Mouse (Mus musculus): Measurements from ENCODE around the gene Stambp.
A peak's percentile ranks its signal among the peaks of the same experiment; 100 is the strongest.
"Not testable (repeated sequence)": the region's sequence is repeated elsewhere in the genome, so short reads cannot be mapped to it uniquely, and the experiment has no call there.

Gene Stambp

GRCm38 (mm10) chr6:83572671-83573070 is at the start of gene Stambp:
Gene Stambp (minus strand): TSS chr6:83572729.
- no peak for DNase-seq (ENCODE audit: low read depth)

DNA sequence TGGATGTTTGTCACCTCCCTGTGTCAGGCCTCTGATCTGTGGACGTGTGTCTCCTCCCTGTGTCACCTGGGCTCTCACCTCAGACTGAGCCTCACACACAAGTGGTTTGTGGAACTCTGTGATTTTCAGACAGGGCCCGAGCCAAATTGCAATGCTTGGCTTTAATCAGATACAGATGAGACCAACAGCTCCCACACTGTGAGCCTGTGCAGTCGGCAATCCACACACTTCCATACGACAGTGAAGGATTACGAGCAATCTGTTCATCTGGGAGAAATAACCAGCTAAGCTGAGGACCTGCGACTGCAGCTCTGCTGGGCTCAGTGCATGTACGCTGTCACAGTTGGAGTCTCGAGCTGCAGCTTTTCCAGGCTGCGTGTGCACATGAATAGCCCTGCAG is 47.4 kb upstream of the Stambp start:
- no peak for DNase-seq (ENCODE audit: low read depth)

DNA sequence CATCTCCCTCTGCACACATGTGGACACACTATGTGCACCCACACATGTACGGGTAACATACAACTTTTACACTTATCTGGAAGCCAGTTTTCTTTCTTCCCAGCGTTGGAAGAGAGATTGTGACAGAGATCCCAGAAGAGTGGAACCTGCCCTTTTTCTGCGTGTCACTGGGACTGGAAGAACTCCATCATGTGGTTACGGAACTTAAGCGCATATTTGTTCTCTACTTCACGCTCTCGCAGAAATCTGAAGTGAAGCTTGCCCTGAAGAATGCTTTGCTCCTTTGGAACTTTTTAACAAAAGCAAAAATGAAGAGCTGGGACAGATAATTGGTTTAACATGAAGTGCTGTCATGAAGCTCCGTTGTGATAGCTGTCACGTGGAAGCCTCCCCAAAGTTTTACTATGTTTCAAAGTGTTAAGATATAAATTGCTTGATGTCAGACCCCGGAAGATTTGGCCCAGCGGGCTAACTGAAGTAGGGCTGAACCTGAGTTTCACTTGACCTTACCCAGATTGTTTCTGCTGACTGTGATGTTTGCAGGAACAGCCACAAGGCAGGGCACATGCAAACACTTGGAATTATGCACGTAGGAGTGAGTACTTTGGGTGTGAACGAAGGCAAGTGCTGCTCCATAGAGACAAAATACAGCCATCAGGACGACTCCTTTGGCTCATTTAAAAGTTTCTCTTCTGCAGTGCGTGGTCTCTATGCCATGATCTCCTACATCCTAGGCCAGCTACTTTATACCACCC is 45.2 kb upstream of the Stambp start:
- DNase-seq (ENCODE audit: low read depth) = no peak

GRCm38 (mm10) chr6:83616512-83616911 is 44.0 kb upstream of the Stambp start:
- DNase-seq (ENCODE audit: low read depth) = peak; percentile 27

DNA sequence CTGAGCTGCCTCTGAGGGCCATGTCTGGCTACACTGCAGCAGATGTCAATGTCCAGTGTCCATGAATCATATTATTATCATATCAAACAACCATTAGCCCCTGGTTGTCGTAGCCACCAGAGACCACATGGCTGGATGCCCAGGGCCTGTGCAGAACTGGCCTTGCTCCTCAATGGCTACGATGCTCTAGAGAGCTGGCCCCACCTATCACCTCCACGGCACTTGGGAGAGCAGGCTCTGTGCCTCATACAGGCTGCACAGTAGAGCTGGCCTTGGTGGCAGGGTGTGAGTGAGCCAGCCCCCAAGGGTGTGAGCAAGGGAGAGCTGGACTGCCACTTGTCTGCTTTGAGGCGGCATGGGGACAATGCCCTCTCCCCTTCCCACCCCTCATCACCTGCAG is 41.9 kb upstream of the Stambp start:
- DNase-seq (ENCODE audit: low read depth) = no peak

DNA sequence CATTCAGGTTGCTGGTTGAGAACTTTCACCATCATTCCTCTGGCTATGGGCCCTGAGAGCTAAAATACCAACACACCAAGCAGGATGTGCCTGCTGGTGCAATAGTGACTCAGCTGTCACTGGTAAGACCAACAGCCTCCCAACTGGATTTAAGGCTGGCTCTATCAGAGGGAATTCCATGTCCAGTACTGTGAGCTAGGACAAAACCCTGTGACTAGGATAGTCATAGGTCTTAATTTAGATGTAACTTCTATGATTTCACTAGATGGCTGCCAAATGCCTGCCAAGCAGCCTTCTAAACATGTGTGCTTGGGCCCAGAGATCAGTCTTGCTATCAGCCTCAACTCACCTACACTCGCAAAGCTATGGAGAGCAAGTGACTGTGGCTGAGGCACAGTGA is 40.4 kb upstream of the Stambp start:
- DNase-seq (ENCODE audit: low read depth) = no peak

DNA sequence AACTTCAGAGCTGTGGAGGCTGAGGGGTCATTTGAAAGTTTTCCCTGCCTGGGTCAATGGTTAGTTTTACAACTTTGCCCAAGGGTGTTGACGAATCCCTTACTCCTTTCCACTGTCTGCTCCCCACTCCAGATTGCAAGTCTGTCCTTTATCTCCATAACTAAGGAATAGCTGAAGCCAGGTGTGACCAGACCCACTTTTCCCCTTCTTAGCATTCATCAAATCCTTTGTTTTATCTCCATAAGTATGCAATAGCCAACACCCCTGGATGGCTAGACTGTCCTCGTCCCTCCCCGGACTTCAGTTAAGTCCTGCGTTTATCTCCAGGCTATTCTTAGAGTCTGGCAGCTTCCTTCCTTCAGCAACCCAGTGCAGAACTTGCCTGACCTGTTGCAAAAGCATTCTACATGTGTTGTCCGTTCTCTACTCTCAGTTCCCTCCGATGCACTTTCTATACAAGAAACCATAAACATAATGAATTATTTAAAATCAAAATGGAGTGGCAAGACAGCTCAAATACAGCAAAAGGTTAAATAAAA is 27.2 kb upstream of the Stambp start:
- no peak for DNase-seq (ENCODE audit: low read depth)

DNA sequence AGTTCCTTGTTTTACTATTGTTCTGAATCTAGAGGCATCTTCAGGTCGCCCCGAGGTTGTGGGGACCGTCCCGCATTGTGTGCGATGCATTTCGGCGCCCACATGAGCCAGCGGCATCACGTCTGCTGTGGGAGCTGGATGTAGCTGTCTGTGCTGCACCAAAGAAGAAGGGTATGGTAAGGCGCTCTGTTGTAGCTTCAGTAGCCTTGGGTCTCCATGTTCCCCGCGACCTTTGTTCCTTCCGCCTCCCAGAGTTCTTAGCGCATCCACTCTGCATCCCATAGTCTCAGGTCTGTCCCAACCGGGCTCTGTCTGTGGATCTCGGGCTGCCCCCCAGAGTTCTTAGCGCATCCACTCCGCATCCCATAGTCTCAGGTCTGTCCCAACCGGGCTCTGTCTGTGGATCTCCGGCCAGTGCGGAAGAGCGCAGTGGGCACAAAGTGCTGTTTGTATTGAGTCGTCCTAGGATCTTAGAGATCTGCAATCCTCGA is 26.6 kb upstream of the Stambp start:
- DNase-seq (ENCODE audit: low read depth) = no peak

- DNase-seq (ENCODE audit: low read depth) = peak; percentile 70
Observed at GRCm38 (mm10) chr6:83598646-83599045, 26.1 kb upstream of the Stambp start.

GRCm38 (mm10) chr6:83597988-83598387 is 25.5 kb upstream of the Stambp start:
- no peak for DNase-seq (ENCODE audit: low read depth)

DNA sequence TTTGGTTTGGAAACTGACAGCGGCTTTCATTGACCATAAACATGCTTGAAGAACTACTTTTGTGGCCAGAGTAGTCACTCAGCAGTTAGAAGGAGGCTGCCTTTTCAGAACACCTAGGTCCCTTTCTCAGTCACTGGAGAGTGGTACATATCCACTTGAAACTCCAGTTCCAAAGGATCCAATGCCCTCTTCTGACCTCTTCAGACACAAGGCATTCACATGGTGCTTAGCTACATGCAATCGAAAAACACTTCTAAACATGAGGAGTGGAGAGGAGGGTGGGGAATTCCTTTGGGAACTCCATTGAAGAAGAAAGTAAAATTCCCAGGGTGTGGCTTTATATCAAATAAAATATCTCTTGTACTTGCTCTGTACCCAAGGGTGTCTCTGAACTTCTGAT is 22.5 kb upstream of the Stambp start:
- no peak for DNase-seq (ENCODE audit: low read depth)

GRCm38 (mm10) chr6:83593896-83594295 is 21.4 kb upstream of the Stambp start:
- DNase-seq (ENCODE audit: low read depth) = no peak

DNA sequence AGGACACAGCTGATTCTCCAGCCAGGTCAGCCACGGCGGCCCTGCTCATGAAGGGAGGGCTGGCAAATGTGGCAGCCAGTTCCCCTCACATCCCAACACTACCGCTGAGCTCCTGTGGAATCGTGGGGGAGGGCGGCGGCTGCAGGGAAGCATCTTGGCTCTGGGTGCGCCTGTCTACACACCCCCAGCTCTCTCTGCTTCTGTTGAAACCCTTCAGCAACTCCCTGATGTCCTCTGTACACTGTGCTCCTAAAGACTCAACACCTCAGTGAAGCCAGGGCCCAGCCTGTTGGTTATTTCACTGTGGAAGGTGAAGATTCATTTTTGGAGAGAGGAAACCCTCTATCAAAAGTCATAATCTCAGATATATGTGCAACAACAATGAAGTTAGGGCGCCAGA is 19.5 kb upstream of the Stambp start:
- no peak for DNase-seq (ENCODE audit: low read depth)

- DNase-seq (ENCODE audit: low read depth) = no peak
Observed at GRCm38 (mm10) chr6:83590301-83590700, 17.8 kb upstream of the Stambp start.

DNA sequence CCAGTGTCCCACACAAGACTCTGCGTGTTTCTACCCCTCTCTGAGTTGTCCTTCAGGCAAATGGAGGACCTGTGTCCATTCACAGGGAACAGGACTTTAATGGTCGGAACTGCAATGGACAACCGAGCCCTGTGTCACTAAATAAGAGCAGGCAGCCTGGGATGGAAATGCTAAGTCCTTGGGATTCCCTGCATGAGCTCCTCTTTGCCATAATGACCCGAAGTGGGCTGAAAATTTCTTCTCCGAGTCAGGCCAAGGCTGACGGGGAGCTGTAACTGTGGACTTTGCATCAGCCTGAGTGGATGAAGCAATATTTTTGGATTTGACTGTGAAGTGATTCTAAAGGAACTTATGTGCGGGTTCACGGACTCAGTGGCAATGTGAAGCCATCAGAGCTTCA is 14.7 kb upstream of the Stambp start:
- DNase-seq (ENCODE audit: low read depth) = not testable (repeated sequence)

- not testable (repeated sequence) for DNase-seq (ENCODE audit: low read depth)
Observed at GRCm38 (mm10) chr6:83585328-83585727, 12.8 kb upstream of the Stambp start.

- no peak for DNase-seq (ENCODE audit: low read depth)
Observed at GRCm38 (mm10) chr6:83583591-83583990, 11.1 kb upstream of the Stambp start.

DNA sequence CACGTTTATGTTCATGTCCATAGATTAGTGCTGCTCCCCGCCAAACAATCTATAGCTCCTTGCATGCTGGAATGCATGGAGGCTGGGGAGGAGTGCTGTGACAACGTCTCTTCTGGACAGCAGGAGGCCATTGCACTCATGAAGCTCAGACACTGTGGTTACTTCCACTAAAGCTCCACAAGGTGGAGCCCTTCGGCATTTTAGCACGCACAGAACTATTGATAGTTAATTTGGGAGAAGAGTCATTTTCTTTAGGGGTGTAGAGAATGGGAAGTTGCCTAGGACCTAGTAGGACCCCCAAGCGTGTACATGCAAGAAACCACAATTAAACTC is 10.4 kb upstream of the Stambp start:
- peak; percentile 85 for DNase-seq (ENCODE audit: low read depth)

GRCm38 (mm10) chr6:83582135-83582937 is 9.8 kb upstream of the Stambp start:
- DNase-seq (ENCODE audit: low read depth) = peak; percentile 62

DNA sequence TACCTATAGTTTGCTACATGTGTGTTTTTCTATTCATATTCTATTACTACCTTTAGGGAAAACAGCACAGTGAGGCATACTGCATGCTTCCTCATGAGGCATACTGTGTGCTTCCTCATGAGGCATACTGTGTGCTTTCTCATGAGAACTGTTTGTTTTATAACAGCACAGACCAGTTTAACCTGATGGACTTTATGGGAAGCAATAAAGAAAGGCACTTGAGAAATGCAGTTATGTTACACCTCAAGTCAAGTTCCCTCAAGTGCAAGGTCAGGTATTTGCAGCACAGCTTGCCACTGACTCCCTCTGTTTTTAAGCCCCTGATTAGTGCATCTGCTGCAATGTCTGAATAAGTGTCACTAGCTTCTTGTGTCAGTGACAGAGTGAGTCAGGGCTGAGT is 5.0 kb upstream of the Stambp start:
- DNase-seq (ENCODE audit: low read depth) = no peak

DNA sequence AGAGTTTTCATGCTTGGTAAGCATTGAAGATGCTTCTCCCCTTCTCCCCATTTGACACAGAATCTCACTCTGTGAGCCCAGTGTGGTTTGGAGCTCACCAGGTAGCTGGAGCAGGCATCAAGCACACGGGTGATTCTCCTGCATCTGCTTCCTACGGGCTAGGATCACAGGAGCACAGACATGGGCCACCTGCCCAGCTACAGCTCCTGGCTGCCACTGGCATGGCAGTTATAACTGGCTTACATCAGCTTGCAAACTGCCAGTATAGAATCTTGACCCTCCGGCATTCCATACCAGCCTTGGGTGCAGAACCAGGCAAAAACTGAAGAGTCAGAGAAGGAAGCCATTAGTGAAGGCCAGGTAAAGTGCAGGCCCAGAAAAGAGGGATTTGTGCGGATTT is 3.1 kb upstream of the Stambp start:
- no peak for DNase-seq (ENCODE audit: low read depth)

DNA sequence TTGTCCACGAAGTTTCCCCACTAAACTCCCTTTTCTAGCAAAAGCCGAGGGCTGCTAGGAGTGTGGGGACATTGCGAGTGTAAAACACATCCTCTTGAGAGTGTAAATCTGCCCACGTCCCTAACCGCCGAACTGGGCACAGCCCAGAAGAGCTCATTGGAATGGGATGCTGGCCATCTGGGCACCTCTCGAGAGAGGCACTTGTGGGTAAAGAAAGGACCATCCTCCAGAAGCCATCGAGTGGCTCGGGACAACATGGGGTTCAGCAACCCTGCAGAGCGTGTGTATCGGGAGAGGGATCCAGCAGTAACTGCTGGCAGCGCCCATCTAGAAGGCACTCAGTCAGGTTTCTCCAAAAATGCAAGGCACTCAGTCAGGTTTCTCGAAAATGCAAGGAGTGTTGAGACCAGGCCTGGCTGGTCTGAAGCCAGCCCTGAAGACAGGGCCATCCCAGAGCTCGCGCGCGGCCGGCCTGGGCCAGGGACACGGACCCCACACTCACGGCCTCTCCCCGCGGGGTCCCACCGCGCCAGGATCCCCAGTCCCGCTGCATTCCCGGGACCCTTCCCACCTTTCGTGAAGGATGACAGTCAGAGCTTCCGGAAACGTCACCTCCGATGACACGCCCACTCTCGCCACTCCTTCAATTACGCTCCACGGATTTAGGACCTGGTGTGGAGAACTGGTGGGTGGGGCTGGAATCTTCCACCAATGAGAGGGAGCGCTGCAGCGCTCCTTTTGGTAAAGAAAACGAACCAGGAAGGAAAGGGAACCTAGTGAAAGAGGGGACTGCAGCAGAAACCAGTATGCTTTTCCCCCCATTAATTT is 475 bp downstream of the Stambp start:
- peak; percentile 96 for DNase-seq (ENCODE audit: low read depth)

Measured in induced T-regulatory cell, adult 2 months (primary cell).